Mouse (Mus musculus) kidney, postnatal 0 days (tissue): ENCODE results near the gene Kmt2c. TPM values are rescaled to one million over a fixed set of nuclear protein-coding genes. Genes with fewer than 3 reads are reported as not detected.

ENCODE experiments used
- ATAC-seq: fragments of 200-750 bp; cut with Nextera tagmentation; replicated peaks from 2 replicates; pipeline ENCODE4 v1.8.0; 2017; ENCODE audit warnings: low read depth, moderate number of reproducible peaks, moderate TSS enrichment, moderate library complexity; ENCODE audit not compliant: low FRiP score
- DNase-seq: peaks from one replicate; pipeline ENCODE4 v3.0.0-alpha.2; 2016; ENCODE audit warnings: low spot score
- H3K27ac ChIP-seq: fragments of 300-500 bp; sonication (generic); 2 replicates; pipeline ENCODE4 v1.5.1; 2014; ENCODE audit warnings: mild to moderate bottlenecking
- H3K27me3 ChIP-seq: fragments of 300-500 bp; sonication (generic); 2 replicates; pipeline ENCODE4 v1.6.1; 2014; ENCODE audit warnings: low read length, mixed read lengths; ENCODE audit not compliant: insufficient read depth
- H3K36me3 ChIP-seq: fragments of 300-500 bp; sonication (generic); 2 replicates; pipeline ENCODE4 v1.6.1; 2014; ENCODE audit warnings: low read length, mixed read lengths; ENCODE audit not compliant: insufficient read depth
- H3K4me1 ChIP-seq: fragments of 300-500 bp; sonication (generic); replicated peaks from 2 replicates; pipeline ENCODE4 v1.6.1; 2014; ENCODE audit warnings: antibody characterized with exemption, low read length, mixed read lengths; ENCODE audit not compliant: insufficient read depth
- H3K4me2 ChIP-seq: fragments of 300-500 bp; sonication (generic); 2 replicates; pipeline ENCODE4 v1.6.1; 2014; ENCODE audit warnings: mild to moderate bottlenecking, low read length, moderate library complexity, mixed read lengths
- H3K4me3 ChIP-seq: fragments of 300-500 bp; sonication (generic); replicated peaks from 2 replicates; pipeline ENCODE4 v1.5.1; 2014; ENCODE audit warnings: low read depth, low read length
- H3K9ac ChIP-seq: fragments of 300-500 bp; sonication (generic); 2 replicates; pipeline ENCODE4 v1.6.1; 2014; ENCODE audit warnings: low read depth, low read length
- H3K9me3 ChIP-seq: fragments of 300-500 bp; sonication (generic); replicated peaks from 2 replicates; pipeline ENCODE4 v1.6.1; 2016; ENCODE audit warnings: low read length, inconsistent platforms, mixed read lengths
- CTCF ChIP-seq: IDR thresholded peaks from 2 replicates; pipeline ENCODE4 v1.5.1; 2016; ENCODE audit warnings: antibody characterized with exemption, low read depth, mild to moderate bottlenecking, moderate library complexity
- WGBS: fragments of 180-500 bp; shearing (Covaris S2); extraction: QIAGEN DNeasy Blood & Tissue Kit; methylation state at CpG from one replicate; pipeline ENCODE4 v1.1.7; 2014; 5-methylcytosine and 5-hydroxymethylcytosine counted together
- polyA plus RNA-seq: library from polyadenylated mRNA; unstranded; fragments of >200 nt; fragmentation: Nextera tagmentation; extraction: Ambion mirVana; gene quantifications from 2 replicates; pipeline ENCODE4 v1.2.1, GENCODE M21; 2015

The Kmt2c gene
- polyA plus RNA-seq, 1 experiment from 2014 or later, result 10.0 TPM

GRCm38 (mm10) chr5:25422576-25422975 is 76.0 kb downstream of the Kmt2c start:
- no peak overlapping the region for H3K4me2 ChIP-seq
- H3K27me3 ChIP-seq, result no peaks in the 10 kb centered on the region
- no peak for ATAC-seq
- H3K36me3 ChIP-seq, result no peaks in the 10 kb centered on the region
- no peak overlapping the region for H3K9ac ChIP-seq
- H3K4me3 ChIP-seq, result no peak overlapping the region
- no peak overlapping the region for H3K27ac ChIP-seq
- H3K4me1 ChIP-seq, result no peaks in the 10 kb centered on the region
- DNase-seq, result no peak
- no peaks in the 10 kb centered on the region for H3K9me3 ChIP-seq
- TF ChIP-seq CTCF, result no peak
- WGBS, result 79% methylated on average over 1 of the region's 1 CpGs

- TF ChIP-seq CTCF, result peak; percentile 85
- H3K27ac ChIP-seq, result no peak overlapping the region
- no peak overlapping the region for H3K4me3 ChIP-seq
- WGBS, result 42% methylated on average over 3 of the region's 3 CpGs
- H3K9me3 ChIP-seq, result no peaks in the 10 kb centered on the region
- no peaks in the 10 kb centered on the region for H3K36me3 ChIP-seq
- no peaks in the 10 kb centered on the region for H3K4me1 ChIP-seq
- no peaks in the 10 kb centered on the region for H3K27me3 ChIP-seq
- no peak overlapping the region for H3K4me2 ChIP-seq
- H3K9ac ChIP-seq, result no peak overlapping the region
- DNase-seq, result peak; percentile 86
- no peak for ATAC-seq
Measured at GRCm38 (mm10) chr5:25420601-25421000, 78.0 kb downstream of the Kmt2c start.

- no peak for ATAC-seq
- H3K4me3 ChIP-seq, result no peak overlapping the region
- DNase-seq, result peak; percentile 21
- no peaks in the 10 kb centered on the region for H3K9me3 ChIP-seq
- 0 out of 2 replicates have a peak, but pooled peaks have one; percentile 14 for TF ChIP-seq CTCF
- no peaks in the 10 kb centered on the region for H3K36me3 ChIP-seq
- no peak overlapping the region for H3K9ac ChIP-seq
- no peaks in the 10 kb centered on the region for H3K4me1 ChIP-seq
- no peak overlapping the region for H3K4me2 ChIP-seq
- H3K27ac ChIP-seq, result no peak overlapping the region
- H3K27me3 ChIP-seq, result no peaks in the 10 kb centered on the region
Measured at GRCm38 (mm10) chr5:25415382-25415781, 83.2 kb downstream of the Kmt2c start.

- no peak overlapping the region for H3K9ac ChIP-seq
- H3K9me3 ChIP-seq, result no peaks in the 10 kb centered on the region
- ATAC-seq (no peak), DNase-seq (no peak)
- no peak overlapping the region for H3K4me3 ChIP-seq
- H3K27ac ChIP-seq, result no peak overlapping the region
- no peak for TF ChIP-seq CTCF
- 97% methylated on average over 2 of the region's 2 CpGs for WGBS
- no peaks in the 10 kb centered on the region for H3K36me3 ChIP-seq
- no peaks in the 10 kb centered on the region for H3K4me1 ChIP-seq
- H3K4me2 ChIP-seq, result no peak overlapping the region
- H3K27me3 ChIP-seq, result no peaks in the 10 kb centered on the region
Measured at GRCm38 (mm10) chr5:25396727-25397126, 101.9 kb downstream of the Kmt2c start.

GRCm38 (mm10) chr5:25392655-25393054 is 105.9 kb downstream of the Kmt2c start:
- 67% methylated on average over 2 of the region's 2 CpGs for WGBS

GRCm38 (mm10) chr5:25383581-25383980 is 115.0 kb downstream of the Kmt2c start:
- H3K9ac ChIP-seq, result no peak overlapping the region
- 86% methylated on average over 11 of the region's 11 CpGs for WGBS
- no peaks in the 10 kb centered on the region for H3K27me3 ChIP-seq
- no peak overlapping the region for H3K27ac ChIP-seq
- TF ChIP-seq CTCF, result no peak
- ATAC-seq, result no peak
- no peaks in the 10 kb centered on the region for H3K4me1 ChIP-seq
- no peaks in the 10 kb centered on the region for H3K9me3 ChIP-seq
- no peaks in the 10 kb centered on the region for H3K36me3 ChIP-seq
- H3K4me3 ChIP-seq, result no peak overlapping the region
- DNase-seq, result no peak
- H3K4me2 ChIP-seq, result no peak overlapping the region

More at GRCm38 (mm10) chr5:25392655-25393054, 105.9 kb downstream of the Kmt2c start:
- no peak for ATAC-seq
- no peak overlapping the region for H3K9ac ChIP-seq
- H3K9me3 ChIP-seq, result no peaks in the 10 kb centered on the region
- TF ChIP-seq CTCF, result no peak
- no peak overlapping the region for H3K27ac ChIP-seq
- no peaks in the 10 kb centered on the region for H3K36me3 ChIP-seq
- H3K4me3 ChIP-seq, result no peak overlapping the region
- no peaks in the 10 kb centered on the region for H3K4me1 ChIP-seq
- no peak for DNase-seq
- H3K4me2 ChIP-seq, result no peak overlapping the region
- H3K27me3 ChIP-seq, result no peaks in the 10 kb centered on the region

- TF ChIP-seq CTCF, result no peak
- no peak overlapping the region for H3K4me2 ChIP-seq
- no peaks in the 10 kb centered on the region for H3K4me1 ChIP-seq
- H3K27me3 ChIP-seq, result no peaks in the 10 kb centered on the region
- H3K36me3 ChIP-seq, result no peaks in the 10 kb centered on the region
- H3K4me3 ChIP-seq, result no peak overlapping the region
- no peak overlapping the region for H3K27ac ChIP-seq
- no peak overlapping the region for H3K9ac ChIP-seq
- DNase-seq (no peak), ATAC-seq (no peak)
- H3K9me3 ChIP-seq, result no peaks in the 10 kb centered on the region
Measured at GRCm38 (mm10) chr5:25379188-25379587, 119.4 kb downstream of the Kmt2c start.
